Mouse (Mus musculus): ENCODE results near the gene Gjc1. TPM values are rescaled to one million over a fixed set of nuclear protein-coding genes. Genes with fewer than 3 reads are reported as not detected.

Gjc1 gene
- polyA plus RNA-seq, 1 experiment from 2014 or later: 34.7 TPM

DNA sequence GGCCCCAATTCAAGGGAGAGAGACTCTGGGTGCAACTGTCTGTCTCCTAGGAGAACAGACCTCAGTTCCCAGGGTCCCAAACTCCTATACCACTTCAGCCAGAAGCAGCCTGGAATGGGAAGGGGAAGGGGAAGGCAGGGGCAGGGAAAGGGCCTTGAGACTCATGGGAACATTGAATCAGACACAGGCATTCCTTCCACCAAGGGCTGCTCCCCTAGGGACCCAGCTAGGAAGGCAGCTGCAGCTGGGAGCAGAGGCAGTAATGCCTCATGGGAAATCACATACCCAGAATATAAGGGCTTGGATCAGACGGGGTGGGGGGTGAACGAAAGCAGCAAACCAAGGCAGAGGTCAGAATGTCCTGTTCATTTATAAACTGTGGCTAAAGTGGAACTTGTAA is 18.6 kb upstream of the Gjc1 start:
- ATAC-seq (ENCODE audit: low read depth): no peak
- WGBS: 83% methylated on average over 2 of the region's 2 CpGs
- no peak overlapping the region for H3K4me2 ChIP-seq (ENCODE audit: low read depth, low read length)
- H3K36me3 ChIP-seq (ENCODE audit: control insufficient read depth, insufficient read depth, low read length): peaks cover 53% of the 10 kb centered on the region
- no peaks in the 10 kb centered on the region for H3K9me3 ChIP-seq (ENCODE audit: control insufficient read depth, low read length)
- no peak overlapping the region for H3K27ac ChIP-seq (ENCODE audit: low read depth, low read length)
- no peak overlapping the region for H3K9ac ChIP-seq (replicated peaks; ENCODE audit: low read depth, low read length)
- no peaks in the 10 kb centered on the region for H3K27me3 ChIP-seq (ENCODE audit: control insufficient read depth, insufficient read depth, low read length)
- no peaks in the 10 kb centered on the region for H3K4me1 ChIP-seq (ENCODE audit: control insufficient read depth, insufficient read depth, low read length)
- H3K4me3 ChIP-seq (ENCODE audit: low read depth, low read length): no peak overlapping the region

DNA sequence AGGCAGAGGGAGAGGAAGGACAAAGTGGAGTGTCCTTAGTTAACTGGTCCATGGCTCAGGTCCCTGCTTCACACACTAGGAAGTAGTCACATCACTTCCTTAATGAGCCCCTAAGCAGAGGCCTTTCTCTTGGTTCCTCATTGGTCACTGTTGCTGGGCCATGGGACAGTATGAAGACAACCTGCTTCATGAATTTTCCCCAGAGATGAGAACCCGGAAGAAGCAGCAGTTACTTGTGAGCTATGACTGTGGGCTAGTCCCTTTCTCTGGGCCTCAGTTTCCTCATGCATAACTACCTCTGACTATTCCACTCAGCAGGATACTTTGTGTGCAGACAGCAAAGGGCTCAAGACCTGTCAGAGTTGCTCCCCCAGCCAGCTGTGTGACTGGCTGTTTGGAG is 17.9 kb upstream of the Gjc1 start:
- Histone ChIP-seq H3K27ac (ENCODE audit: low read depth, low read length) (no peak overlapping the region), H3K36me3 (ENCODE audit: control insufficient read depth, insufficient read depth, low read length) (peaks cover 46% of the 10 kb centered on the region), H3K4me2 (ENCODE audit: low read depth, low read length) (no peak overlapping the region), H3K27me3 (ENCODE audit: control insufficient read depth, insufficient read depth, low read length) (no peaks in the 10 kb centered on the region), H3K4me1 (ENCODE audit: control insufficient read depth, insufficient read depth, low read length) (no peaks in the 10 kb centered on the region), H3K9ac (replicated peaks; ENCODE audit: low read depth, low read length) (no peak overlapping the region), H3K4me3 (ENCODE audit: low read depth, low read length) (no peak overlapping the region), H3K9me3 (ENCODE audit: control insufficient read depth, low read length) (no peaks in the 10 kb centered on the region)
- no peak for ATAC-seq (ENCODE audit: low read depth)
- 100% methylated on average over 1 of the region's 1 CpGs for WGBS

DNA sequence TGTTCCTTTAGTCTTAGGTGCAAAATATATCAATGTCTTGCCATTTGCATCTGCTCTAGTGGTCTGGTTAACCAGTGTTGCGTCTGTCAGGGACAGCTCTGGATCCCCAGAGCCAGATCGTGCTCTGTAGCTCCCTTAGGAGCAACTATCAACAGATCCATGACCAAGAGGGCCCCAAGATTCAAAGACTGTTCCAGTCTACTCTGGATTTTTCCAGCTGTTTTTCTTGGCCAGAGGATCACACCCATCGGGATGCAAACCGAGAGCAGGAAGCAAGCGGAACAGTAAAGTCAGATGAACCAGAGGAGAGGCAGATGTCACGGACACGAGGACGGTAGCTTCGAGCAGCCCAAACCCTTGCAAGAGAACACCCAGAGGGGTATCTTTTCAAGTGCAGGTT is 16.6 kb upstream of the Gjc1 start:
- ATAC-seq (ENCODE audit: low read depth): no peak
- H3K36me3 ChIP-seq (ENCODE audit: control insufficient read depth, insufficient read depth, low read length): peaks cover 36% of the 10 kb centered on the region
- no peaks in the 10 kb centered on the region for H3K9me3 ChIP-seq (ENCODE audit: control insufficient read depth, low read length)
- no peak overlapping the region for H3K4me3 ChIP-seq (ENCODE audit: low read depth, low read length)
- H3K27me3 ChIP-seq (ENCODE audit: control insufficient read depth, insufficient read depth, low read length): no peaks in the 10 kb centered on the region
- H3K9ac ChIP-seq (replicated peaks; ENCODE audit: low read depth, low read length): no peak overlapping the region
- no peak overlapping the region for H3K27ac ChIP-seq (ENCODE audit: low read depth, low read length)
- 87% methylated on average over 9 of the region's 9 CpGs for WGBS
- H3K4me2 ChIP-seq (ENCODE audit: low read depth, low read length): no peak overlapping the region
- no peaks in the 10 kb centered on the region for H3K4me1 ChIP-seq (ENCODE audit: control insufficient read depth, insufficient read depth, low read length)

DNA sequence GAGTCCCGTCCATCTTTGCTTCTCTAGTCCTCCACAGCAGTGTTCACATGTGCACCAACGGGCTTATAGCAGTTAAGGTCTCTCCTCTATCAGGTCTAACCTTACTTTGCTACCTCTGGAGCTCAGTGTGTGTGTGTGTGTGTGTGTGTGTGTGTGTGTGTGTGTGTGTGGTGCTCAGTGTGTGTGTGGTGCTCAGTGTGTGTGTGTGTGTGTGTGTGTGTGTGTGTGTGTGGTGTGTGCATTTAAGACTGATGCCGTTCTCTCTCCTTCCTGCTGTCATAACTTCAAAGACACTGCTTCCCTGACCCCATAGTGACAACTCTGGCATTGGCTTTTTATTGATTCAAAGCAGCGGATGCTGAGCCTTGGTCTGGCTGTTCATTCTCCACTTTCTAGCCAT is 16.0 kb upstream of the Gjc1 start, which contains the start of gene Higd1b:
Gene Higd1b (plus strand): TSS at position 301 of the 400 bp plus-strand sequence.
- no peak within 1 kb of the TSS for H3K4me2 ChIP-seq (ENCODE audit: low read depth, low read length)
- 78% methylated on average over 4 of the region's 4 CpGs for WGBS

DNA sequence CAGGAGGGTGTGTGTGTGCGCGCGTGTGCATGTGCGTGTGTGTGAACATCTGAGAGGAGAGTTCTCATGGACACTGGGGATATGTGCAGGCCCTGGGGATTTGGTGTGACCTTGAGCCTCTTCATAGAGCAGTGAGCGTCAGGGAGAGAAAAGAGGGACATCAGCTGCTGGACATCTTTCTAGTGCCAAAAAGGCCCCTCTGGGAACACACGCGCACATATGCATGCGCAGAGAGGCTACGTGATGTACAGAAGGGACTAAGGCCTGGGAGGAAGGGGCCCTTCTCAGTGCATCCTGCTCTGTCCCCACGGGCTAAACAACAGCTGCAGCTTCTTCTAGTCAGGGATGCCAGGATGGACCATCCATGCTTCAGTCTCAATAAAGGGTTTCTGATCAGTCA is 14.7 kb upstream of the Gjc1 start:
- H3K4me1 ChIP-seq (ENCODE audit: control insufficient read depth, insufficient read depth, low read length): no peaks in the 10 kb centered on the region
- H3K36me3 ChIP-seq (ENCODE audit: control insufficient read depth, insufficient read depth, low read length): peaks cover 23% of the 10 kb centered on the region
- H3K9ac ChIP-seq (replicated peaks; ENCODE audit: low read depth, low read length): no peak overlapping the region
- H3K4me3 ChIP-seq (ENCODE audit: low read depth, low read length): no peak overlapping the region
- H3K9me3 ChIP-seq (ENCODE audit: control insufficient read depth, low read length): no peaks in the 10 kb centered on the region
- WGBS: 74% methylated on average over 10 of the region's 10 CpGs
- no peak for ATAC-seq (ENCODE audit: low read depth)
- no peak overlapping the region for H3K27ac ChIP-seq (ENCODE audit: low read depth, low read length)
- no peak overlapping the region for H3K4me2 ChIP-seq (ENCODE audit: low read depth, low read length)
- H3K27me3 ChIP-seq (ENCODE audit: control insufficient read depth, insufficient read depth, low read length): no peaks in the 10 kb centered on the region

More for the DNA sequence above, 16.0 kb upstream of the Gjc1 start, which contains the start of gene Higd1b:
- Histone ChIP-seq H3K4me3 (ENCODE audit: low read depth, low read length) (no peak within 1 kb of the TSS), H3K4me1 (ENCODE audit: control insufficient read depth, insufficient read depth, low read length) (no peaks in the 10 kb centered on the region), H3K27ac (ENCODE audit: low read depth, low read length) (no peak within 1 kb of the TSS), H3K27me3 (ENCODE audit: control insufficient read depth, insufficient read depth, low read length) (no peaks in the 10 kb centered on the region), H3K9ac (replicated peaks; ENCODE audit: low read depth, low read length) (no peak within 1 kb of the TSS), H3K9me3 (ENCODE audit: control insufficient read depth, low read length) (no peaks in the 10 kb centered on the region), H3K36me3 (ENCODE audit: control insufficient read depth, insufficient read depth, low read length) (peaks cover 35% of the 10 kb centered on the region)
- no peak for ATAC-seq (ENCODE audit: low read depth)

DNA sequence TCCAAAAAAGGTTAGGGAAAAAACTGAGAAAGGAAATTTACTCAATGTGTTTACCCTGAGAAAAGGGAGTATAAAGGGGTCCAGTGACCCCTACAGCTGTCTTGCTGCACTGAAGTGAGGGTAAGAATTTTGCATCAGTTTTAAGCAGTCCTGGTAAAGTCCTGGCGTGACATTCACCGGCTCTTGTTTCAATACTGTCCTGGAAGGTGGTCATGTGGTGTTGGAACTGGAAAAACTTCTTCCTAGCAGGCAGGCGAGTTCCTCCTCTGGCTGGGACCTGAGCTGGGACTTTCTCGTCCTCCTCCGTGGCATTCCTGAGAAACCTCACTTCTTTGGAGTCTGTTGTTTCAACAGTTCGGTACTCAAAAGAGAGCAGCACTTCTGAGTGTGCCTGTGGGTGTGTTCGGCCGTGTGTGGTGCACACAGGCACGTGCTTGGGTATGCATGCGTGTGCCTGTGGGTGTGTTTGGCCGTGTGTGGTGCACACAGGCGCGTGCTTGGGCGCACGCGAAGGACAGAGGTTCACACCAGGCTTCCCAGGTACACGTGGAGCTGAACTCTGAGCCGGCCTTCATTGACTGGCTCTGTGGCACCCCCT is 13.3 kb upstream of the Gjc1 start:
- peaks cover 9% of the 10 kb centered on the region for H3K36me3 ChIP-seq (ENCODE audit: control insufficient read depth, insufficient read depth, low read length)
- no peak overlapping the region for H3K4me2 ChIP-seq (ENCODE audit: low read depth, low read length)
- no peak for ATAC-seq (ENCODE audit: low read depth)
- no peaks in the 10 kb centered on the region for H3K4me1 ChIP-seq (ENCODE audit: control insufficient read depth, insufficient read depth, low read length)
- no peaks in the 10 kb centered on the region for H3K27me3 ChIP-seq (ENCODE audit: control insufficient read depth, insufficient read depth, low read length)
- 78% methylated on average over 18 of the region's 18 CpGs for WGBS
- no peak overlapping the region for H3K9ac ChIP-seq (replicated peaks; ENCODE audit: low read depth, low read length)
- no peaks in the 10 kb centered on the region for H3K9me3 ChIP-seq (ENCODE audit: control insufficient read depth, low read length)
- no peak overlapping the region for H3K27ac ChIP-seq (ENCODE audit: low read depth, low read length)
- H3K4me3 ChIP-seq (ENCODE audit: low read depth, low read length): no peak overlapping the region

DNA sequence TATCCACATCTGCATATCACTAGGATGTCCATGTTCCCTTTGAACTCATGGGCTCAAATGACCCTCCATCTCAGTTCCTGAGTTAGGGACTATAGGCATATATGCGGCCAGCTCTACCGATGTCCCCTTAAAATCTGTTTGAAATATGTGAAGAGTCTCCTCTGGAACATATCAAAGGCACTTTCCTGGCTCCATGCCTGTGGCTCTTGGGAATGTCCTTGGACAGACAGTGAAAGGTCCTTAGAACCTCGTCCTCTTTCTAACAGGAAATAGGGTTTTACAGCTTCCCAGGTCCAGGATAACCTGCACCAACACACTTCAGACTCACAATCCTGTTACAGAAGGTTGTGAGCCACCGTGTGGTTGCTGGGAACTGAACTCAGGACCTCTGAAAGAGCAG is 10.8 kb upstream of the Gjc1 start:
- WGBS: 80% methylated on average over 4 of the region's 4 CpGs
- H3K36me3 ChIP-seq (ENCODE audit: control insufficient read depth, insufficient read depth, low read length): no peaks in the 10 kb centered on the region
- H3K4me2 ChIP-seq (ENCODE audit: low read depth, low read length): no peak overlapping the region
- H3K4me1 ChIP-seq (ENCODE audit: control insufficient read depth, insufficient read depth, low read length): no peaks in the 10 kb centered on the region
- no peak for ATAC-seq (ENCODE audit: low read depth)
- no peak overlapping the region for H3K27ac ChIP-seq (ENCODE audit: low read depth, low read length)
- no peak overlapping the region for H3K9ac ChIP-seq (replicated peaks; ENCODE audit: low read depth, low read length)
- H3K9me3 ChIP-seq (ENCODE audit: control insufficient read depth, low read length): no peaks in the 10 kb centered on the region
- no peaks in the 10 kb centered on the region for H3K27me3 ChIP-seq (ENCODE audit: control insufficient read depth, insufficient read depth, low read length)
- H3K4me3 ChIP-seq (ENCODE audit: low read depth, low read length): no peak overlapping the region

DNA sequence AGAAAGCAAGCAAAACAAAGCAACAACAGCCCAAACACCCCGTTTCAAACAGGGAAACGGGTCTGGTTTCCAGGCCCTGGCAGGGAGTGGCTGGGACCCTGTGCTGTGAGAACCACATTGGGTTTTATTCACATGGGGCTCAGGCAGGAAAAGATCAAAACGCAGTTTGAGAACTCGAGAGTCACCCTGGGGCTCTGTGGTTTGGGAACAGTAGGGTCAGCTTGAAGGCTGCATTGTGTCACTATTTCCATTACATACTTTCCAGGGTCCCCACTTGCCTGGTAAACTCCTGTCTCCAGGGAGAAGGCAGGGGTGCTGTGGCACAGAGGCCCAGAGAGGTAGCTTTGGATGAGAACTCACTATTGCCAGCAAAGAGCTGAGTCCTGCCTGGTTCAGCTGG is 7.6 kb upstream of the Gjc1 start:
- Histone ChIP-seq H3K27ac (ENCODE audit: low read depth, low read length) (no peak overlapping the region), H3K36me3 (ENCODE audit: control insufficient read depth, insufficient read depth, low read length) (no peaks in the 10 kb centered on the region), H3K4me2 (ENCODE audit: low read depth, low read length) (no peak overlapping the region), H3K9ac (replicated peaks; ENCODE audit: low read depth, low read length) (no peak overlapping the region), H3K4me3 (ENCODE audit: low read depth, low read length) (no peak overlapping the region), H3K4me1 (ENCODE audit: control insufficient read depth, insufficient read depth, low read length) (no peaks in the 10 kb centered on the region), H3K27me3 (ENCODE audit: control insufficient read depth, insufficient read depth, low read length) (no peaks in the 10 kb centered on the region), H3K9me3 (ENCODE audit: control insufficient read depth, low read length) (no peaks in the 10 kb centered on the region)
- 64% methylated on average over 4 of the region's 4 CpGs for WGBS
- ATAC-seq (ENCODE audit: low read depth): no peak

DNA sequence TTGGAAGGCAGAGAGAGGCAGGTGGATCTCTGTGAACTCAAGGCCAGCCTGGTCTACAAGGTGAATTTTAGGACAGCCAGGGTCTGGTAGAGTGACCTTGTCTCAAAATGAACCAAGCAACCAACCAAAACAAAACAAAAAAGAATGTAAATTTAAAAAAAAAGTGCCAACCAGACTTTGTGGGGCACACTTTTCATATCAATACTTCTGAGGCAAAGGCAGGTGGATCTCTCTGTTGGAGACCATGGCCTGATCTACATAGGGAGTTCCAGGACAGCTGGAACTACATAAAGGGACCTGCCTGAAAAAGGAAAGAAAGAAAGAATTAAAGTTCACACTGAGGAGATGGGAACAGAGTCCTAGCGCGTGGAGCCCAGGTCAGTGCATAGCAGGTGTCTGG is 7.0 kb upstream of the Gjc1 start:
- Histone ChIP-seq H3K27me3 (ENCODE audit: control insufficient read depth, insufficient read depth, low read length) (no peaks in the 10 kb centered on the region), H3K4me3 (ENCODE audit: low read depth, low read length) (no peak overlapping the region), H3K4me2 (ENCODE audit: low read depth, low read length) (no peak overlapping the region), H3K27ac (ENCODE audit: low read depth, low read length) (no peak overlapping the region), H3K9me3 (ENCODE audit: control insufficient read depth, low read length) (no peaks in the 10 kb centered on the region), H3K4me1 (ENCODE audit: control insufficient read depth, insufficient read depth, low read length) (no peaks in the 10 kb centered on the region), H3K36me3 (ENCODE audit: control insufficient read depth, insufficient read depth, low read length) (no peaks in the 10 kb centered on the region), H3K9ac (replicated peaks; ENCODE audit: low read depth, low read length) (no peak overlapping the region)
- 61% methylated on average over 2 of the region's 2 CpGs for WGBS
- no peak for ATAC-seq (ENCODE audit: low read depth)
